Mouse (Mus musculus): Measurements from ENCODE around the gene Prrt4.

- TF ChIP-seq POLR2A (IDR thresholded peaks at IDR 0.05; ENCODE audit: insufficient read depth, low read length) (no peak), CTCF (IDR thresholded peaks at IDR 0.05; ENCODE audit: low read depth, low read length) (no peak), EP300 (IDR thresholded peaks at IDR 0.05; ENCODE audit: insufficient read depth, low read depth, low read length) (no peak)
Measured at GRCm38 (mm10) chr6:29203096-29203495, 23.7 kb upstream of the Prrt4 start.
